ENCODE assay signal across 9 mouse cellular contexts in genomic region chr13:100843944-100844343, GRCm38 (mm10). TPM values are rescaled to one million over a fixed set of nuclear protein-coding genes. Genes with fewer than 3 reads are reported as not detected.
DNase-seq lines count a peak whose midpoint lies in the region; ATAC-seq and TF ChIP-seq lines count a peak whose summit lies in the region.
"Had no signal": no experiment of that assay in that cellular context is flagged by ENCODE, and none has a peak within 500 bp of the region (broad histone marks: within the 10 kb centered on the region; RNA-seq: fewer than 3 reads in every experiment).

No protein-coding gene starts in this region.

- H3K4me3 ChIP-seq in heart, adult 2 months, result no peak overlapping the region
- H3K4me3 ChIP-seq in kidney, embryonic 15.5 days (replicated peaks), result no peak overlapping the region
- H3K4me3 ChIP-seq: midbrain, embryonic 10.5 days had no signal

- no peaks in the 10 kb centered on the region for H3K27me3 ChIP-seq in heart, adult 2 months (ENCODE audit: control insufficient read depth, insufficient read depth, low read length)
- no peaks in the 10 kb centered on the region for H3K27me3 ChIP-seq in kidney, embryonic 15.5 days

- intact Hi-C loops in heart, adult 2 months (cut with DNase I), result no loop called here
- intact Hi-C loops in heart, postnatal 36 days (cut with DNase I), result no loop called here

- H3K9ac ChIP-seq in heart, adult 2 months (ENCODE audit: low read depth, low read length), result no peak overlapping the region
- H3K9ac ChIP-seq in kidney, embryonic 15.5 days, result no peak overlapping the region

- no peak overlapping the region for H3K4me2 ChIP-seq in kidney, embryonic 15.5 days

- no peaks in the 10 kb centered on the region for H3K79me2 ChIP-seq in heart, adult 2 months (replicated peaks; ENCODE audit: control insufficient read depth, insufficient read depth, low read length)

- H3K4me1 ChIP-seq in heart, adult 2 months (ENCODE audit: control insufficient read depth, insufficient read depth, low read length), result peaks cover 5% of the 10 kb centered on the region
- H3K4me1 ChIP-seq in kidney, embryonic 15.5 days, result peaks cover 6% of the 10 kb centered on the region; the same call in 1 of the 2 replicates

- no peak for TF ChIP-seq EP300 in heart, adult 2 months (IDR thresholded peaks at IDR 0.05; ENCODE audit: insufficient read depth, low read depth, low read length)

- TF ChIP-seq CTCF in heart, adult 2 months (IDR thresholded peaks at IDR 0.05), result peak; percentile 47

- H3K9me3 ChIP-seq in kidney, embryonic 15.5 days (replicated peaks), result no peaks in the 10 kb centered on the region
- H3K9me3 ChIP-seq: midbrain, embryonic 10.5 days had no signal

- DNase-seq in heart, adult 2 months, result no peak
- DNase-seq in heart, postnatal 36 days, result no peak
- peak; percentile 59 for DNase-seq in A20 (ENCODE audit: low read depth, low spot score)
- peak; percentile 40 for DNase-seq in MN1 (ENCODE audit: low spot score)
- DNase-seq in liver, result peak; percentile 21
- no peak for DNase-seq in urinary bladder, postnatal 25 days (ENCODE audit: low spot score)
- no peak for DNase-seq in ovary, postnatal 10 days (ENCODE audit: low spot score)

- H3K36me3 ChIP-seq in heart, adult 2 months (ENCODE audit: control insufficient read depth, insufficient read depth, low read length), result no peaks in the 10 kb centered on the region
- H3K36me3 ChIP-seq in kidney, embryonic 15.5 days, result no peaks in the 10 kb centered on the region
- H3K36me3 ChIP-seq: midbrain, embryonic 10.5 days had no signal

- no peak overlapping the region for H3K27ac ChIP-seq in heart, adult 2 months
- H3K27ac ChIP-seq in kidney, embryonic 15.5 days, result no peak overlapping the region
- H3K27ac ChIP-seq: midbrain, embryonic 10.5 days had no signal

- TF ChIP-seq POLR2A in heart, adult 2 months (IDR thresholded peaks at IDR 0.05; ENCODE audit: insufficient read depth, low read depth, low read length), result no peak

- WGBS in heart, adult 2 months, result 71% methylated on average over 2 of the region's 2 CpGs
- WGBS in kidney, embryonic 15.5 days, result 72% methylated on average over 2 of the region's 2 CpGs

- no peak for ATAC-seq in kidney, embryonic 15.5 days (replicated peaks; ENCODE audit: low FRiP score)

RNA-seq across cellular contexts. Expression of gene Slc30a5, which starts 10.7 kb away (rescaled TPM):
- 10 to 100 TPM; 21.0 to 21.2 TPM for total RNA-seq in heart, adult 2 months (2021)
- polyA plus RNA-seq in heart, adult 2 months (2012; rRNA removed), result 13.4 and 25.0 TPM in 2 replicates
- 10 to 100 TPM; 20.1 to 23.0 TPM for total RNA-seq in heart, postnatal 36 days (2021)
- polyA plus RNA-seq in kidney, embryonic 15.5 days (2015; fragmentation: Nextera tagmentation; extraction: Ambion mirVana), result 55.7 and 56.8 TPM in 2 replicates

RNA-seq across cellular contexts. Expression of gene Ccnb1, which starts 57.6 kb away (rescaled TPM):
- total RNA-seq in heart, adult 2 months (2021), result under 1 TPM; 0.21 to 0.41 TPM
- 0.35 and 0.59 TPM in 2 replicates for polyA plus RNA-seq in heart, adult 2 months (2012; rRNA removed)
- 1 to 10 TPM; 1.2 to 1.3 TPM for total RNA-seq in heart, postnatal 36 days (2021)
- 256 and 259 TPM in 2 replicates for polyA plus RNA-seq in kidney, embryonic 15.5 days (2015; fragmentation: Nextera tagmentation; extraction: Ambion mirVana)

Comparison
In these comparisons a context has a peak if more than half of its experiments do, and no peak if none do; other contexts are left out.
1. DNase-seq: peak in A20 (single experiment), MN1 (single experiment) and liver (single experiment); none in heart, adult 2 months (0 of 2), heart, postnatal 36 days (0 of 2), urinary bladder, postnatal 25 days (single experiment) and ovary, postnatal 10 days (single experiment).